Mouse (Mus musculus) G1E (cell line): ENCODE measurements at regions not wholly inside any gene's neighbourhood (a gene's known extent, or its start where the extent isn't known, plus 50 kb on each side); places are given as distances from the start of the nearest gene placed in this dataset.

Experiments
- ATAC-seq: 2 replicates; pipeline ENCODE4 v1.8.0; 2016; ENCODE audit warnings: mild to moderate bottlenecking; ENCODE audit not compliant: insufficient number of reproducible peaks, poor library complexity, low FRiP score, severe bottlenecking; ENCODE audit errors: extremely low read depth
- DNase-seq: peaks from one replicate; pipeline ENCODE4 v3.0.0; 2012; ENCODE audit warnings: low spot score
- H3K27me3 ChIP-seq: 2 replicates; pipeline ENCODE4 v1.6.1; 2012; ENCODE audit warnings: mild to moderate bottlenecking, low read length, inconsistent platforms; ENCODE audit not compliant: insufficient read depth
- H3K36me3 ChIP-seq: replicated peaks from 2 replicates; pipeline ENCODE3; 2012; ENCODE audit warnings: mild to moderate bottlenecking, inconsistent platforms
- H3K4me1 ChIP-seq: 2 replicates; pipeline ENCODE4 v1.6.1; 2012; ENCODE audit warnings: low read depth, low read length, inconsistent platforms, mixed read lengths; ENCODE audit not compliant: insufficient read depth
- H3K4me3 ChIP-seq: 2 replicates; pipeline ENCODE4 v1.5.1; 2012; ENCODE audit warnings: low read depth, mild to moderate bottlenecking, inconsistent platforms, low read length, moderate library complexity, mixed read lengths
- H3K9me3 ChIP-seq: replicated peaks from 2 replicates; pipeline ENCODE4 v1.6.1; 2012; ENCODE audit warnings: inconsistent platforms
- CTCF ChIP-seq: IDR thresholded peaks from 2 replicates; pipeline ENCODE4 v1.5.1; 2012; ENCODE audit warnings: low read depth, low read length, inconsistent platforms, mixed read lengths
- GATA1 ChIP-seq: IDR thresholded peaks from 2 replicates; pipeline ENCODE4 v1.6.1; 2012; ENCODE audit warnings: borderline replicate concordance, low read length, inconsistent platforms, mixed read lengths
- GATA2 ChIP-seq: IDR thresholded peaks from 2 replicates; pipeline ENCODE4 v1.6.1; 2012; ENCODE audit warnings: low read depth, low read length, inconsistent platforms, borderline replicate concordance
- POLR2AphosphoS5 ChIP-seq: IDR thresholded peaks from 2 replicates; pipeline ENCODE4 v1.6.1; 2012; ENCODE audit warnings: low read depth, low read length, inconsistent platforms; ENCODE audit not compliant: insufficient replicate concordance
- TAL1 ChIP-seq: conservative IDR thresholded peaks from 2 replicates; pipeline ENCODE4 v1.6.1; 2012; ENCODE audit warnings: low read depth, low read length, inconsistent platforms, mixed read lengths

GRCm38 (mm10) chrX:13344701-13345100, 63.9 kb downstream of the Ddx3x start:
- Histone ChIP-seq H3K4me1 (peaks cover 23% of the 10 kb centered on the region), H3K27me3 (no peaks in the 10 kb centered on the region), H3K4me3 (no peak overlapping the region), H3K36me3 (no peaks in the 10 kb centered on the region), H3K9me3 (no peaks in the 10 kb centered on the region)
- DNase-seq (no peak), ATAC-seq (no peak)
- no peak for TF ChIP-seq POLR2AphosphoS5
- no peak for TF ChIP-seq TAL1
- TF ChIP-seq GATA2: no peak
- TF ChIP-seq CTCF: no peak
- no peak for TF ChIP-seq GATA1

DNA sequence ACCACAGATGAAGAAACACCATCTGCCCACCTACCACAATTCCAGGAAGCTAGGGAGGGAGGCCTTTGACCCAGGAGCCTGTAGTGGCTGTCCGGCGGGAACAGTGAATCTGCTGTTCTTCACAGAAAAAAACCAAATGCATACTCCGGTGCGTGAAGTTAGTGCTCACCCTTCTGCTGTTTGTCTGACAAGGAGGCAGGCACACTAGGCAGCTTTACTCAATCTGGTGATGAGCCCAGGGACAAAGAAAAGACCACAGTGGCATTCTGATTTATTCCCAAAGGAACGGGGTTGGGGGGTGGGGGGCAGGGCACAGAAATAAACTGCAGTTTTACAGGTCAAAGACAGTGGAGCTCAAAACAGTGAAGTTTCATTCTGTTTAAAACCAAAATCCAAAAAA, 64.4 kb downstream of the Ddx3x start:
- no peak for ATAC-seq
- TF ChIP-seq GATA2 (no peak), GATA1 (no peak), CTCF (no peak), POLR2AphosphoS5 (no peak), TAL1 (no peak)
- no peaks in the 10 kb centered on the region for H3K36me3 ChIP-seq
- H3K27me3 ChIP-seq: no peaks in the 10 kb centered on the region
- DNase-seq: no peak
- H3K4me1 ChIP-seq: peaks cover 23% of the 10 kb centered on the region
- no peak overlapping the region; the same call in 1 of the 2 replicates for H3K4me3 ChIP-seq
- no peaks in the 10 kb centered on the region for H3K9me3 ChIP-seq

GRCm38 (mm10) chrX:13346011-13346631, 65.4 kb downstream of the Ddx3x start:
- no peaks in the 10 kb centered on the region for H3K27me3 ChIP-seq
- no peak for TF ChIP-seq GATA1
- no peak for TF ChIP-seq CTCF
- no peak for TF ChIP-seq TAL1
- TF ChIP-seq GATA2: no peak
- TF ChIP-seq POLR2AphosphoS5: no peak
- no peaks in the 10 kb centered on the region for H3K36me3 ChIP-seq
- peaks cover 23% of the 10 kb centered on the region for H3K4me1 ChIP-seq
- ATAC-seq (no peak), DNase-seq (no peak)
- H3K4me3 ChIP-seq: peak overlapping the region; percentile 70
- H3K9me3 ChIP-seq: no peaks in the 10 kb centered on the region

GRCm38 (mm10) chrX:13346696-13347026, 65.9 kb downstream of the Ddx3x start:
- no peak for ATAC-seq
- Histone ChIP-seq H3K9me3 (no peaks in the 10 kb centered on the region), H3K27me3 (no peaks in the 10 kb centered on the region), H3K36me3 (no peaks in the 10 kb centered on the region), H3K4me1 (peaks cover 23% of the 10 kb centered on the region), H3K4me3 (peak overlapping the region; percentile 70)
- TF ChIP-seq GATA1 (no peak), CTCF (no peak), POLR2AphosphoS5 (no peak), TAL1 (no peak), GATA2 (no peak)
- peak; percentile 1 for DNase-seq

DNA sequence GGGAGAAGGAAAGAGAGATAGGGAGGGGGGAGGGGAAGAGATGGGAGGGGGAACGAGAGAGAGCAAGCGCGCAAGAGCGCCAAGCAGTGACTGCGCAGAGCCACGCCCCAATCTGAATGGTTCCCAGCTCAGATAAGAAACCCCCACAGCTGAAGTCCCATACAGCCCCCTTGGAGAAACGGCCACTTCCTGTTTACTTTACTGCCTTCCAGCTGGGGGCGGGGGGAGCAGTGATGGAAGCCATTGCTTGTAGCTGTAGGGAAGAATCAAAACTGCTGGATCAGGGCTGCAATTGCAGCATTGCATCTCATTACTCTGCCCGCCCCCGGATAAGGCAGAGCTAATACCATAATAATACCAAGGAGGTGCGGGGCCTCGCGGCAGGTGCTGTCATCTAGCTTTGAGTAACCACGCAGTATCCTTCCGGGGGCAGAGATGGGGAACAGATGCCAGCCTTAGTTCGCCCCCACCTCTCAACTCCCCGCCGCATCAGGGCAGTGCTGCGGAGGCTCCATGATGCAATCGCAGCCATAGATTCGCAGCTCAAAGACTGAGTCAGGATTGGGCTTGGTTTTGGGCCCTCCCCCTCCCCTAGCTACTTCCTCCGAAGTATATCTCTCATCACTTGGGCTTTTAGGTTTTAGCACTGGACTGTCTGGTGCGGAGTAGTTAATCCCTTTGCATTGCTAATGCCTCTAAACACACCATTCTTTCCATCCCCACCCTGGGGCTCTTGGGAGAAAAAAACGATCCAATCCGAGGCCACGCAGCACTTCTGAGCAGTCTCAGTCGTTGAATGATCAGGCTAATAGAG, 66.5 kb downstream of the Ddx3x start:
- H3K9me3 ChIP-seq: no peaks in the 10 kb centered on the region
- peaks cover 23% of the 10 kb centered on the region for H3K4me1 ChIP-seq
- no peaks in the 10 kb centered on the region for H3K36me3 ChIP-seq
- ATAC-seq: peak; percentile 86
- peak overlapping the region; percentile 70 for H3K4me3 ChIP-seq
- DNase-seq: peak; percentile 55
- TF ChIP-seq TAL1: no peak
- no peak for TF ChIP-seq CTCF
- TF ChIP-seq GATA2: no peak
- TF ChIP-seq POLR2AphosphoS5: no peak
- TF ChIP-seq GATA1: no peak
- no peaks in the 10 kb centered on the region for H3K27me3 ChIP-seq

DNA sequence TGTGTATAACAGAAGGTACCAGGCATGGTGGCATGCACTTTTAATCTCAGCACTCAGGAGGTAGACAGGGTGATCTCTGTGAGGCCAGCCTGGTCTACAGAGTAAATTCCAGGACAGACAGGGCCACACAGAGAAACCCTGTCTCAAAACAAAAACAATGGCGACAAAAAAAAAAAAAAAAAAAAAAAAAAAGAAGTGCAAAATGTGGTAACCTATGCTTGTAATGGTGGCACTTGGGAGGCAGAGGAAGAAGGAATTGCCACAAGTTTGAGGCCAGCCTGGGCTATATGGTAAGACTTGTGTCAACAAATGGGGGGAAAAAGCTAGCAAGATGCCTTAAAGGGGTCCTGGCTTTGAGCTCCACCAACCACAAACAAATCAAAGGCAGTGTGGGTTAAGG, 67.6 kb downstream of the Ddx3x start:
- ATAC-seq (no peak), DNase-seq (no peak)
- H3K36me3 ChIP-seq: no peaks in the 10 kb centered on the region
- no peak overlapping the region for H3K4me3 ChIP-seq
- TF ChIP-seq POLR2AphosphoS5 (no peak), TAL1 (no peak), GATA1 (no peak), GATA2 (no peak), CTCF (no peak)
- H3K4me1 ChIP-seq: peaks cover 23% of the 10 kb centered on the region
- no peaks in the 10 kb centered on the region for H3K9me3 ChIP-seq
- H3K27me3 ChIP-seq: no peaks in the 10 kb centered on the region
